Mouse (Mus musculus) hindbrain, embryonic 10.5 days (tissue): Measurements from ENCODE around the gene Tjp1. TPM values are rescaled to one million over a fixed set of nuclear protein-coding genes. Genes with fewer than 3 reads are reported as not detected.

Source experiments
- DNase-seq: peaks from one replicate; pipeline ENCODE4 v3.0.0-alpha.2; 2017; ENCODE audit warnings: low spot score
- H3K27ac ChIP-seq: fragments of 300-500 bp; sonication (generic); 2 replicates; pipeline ENCODE4 v1.5.1; 2016; ENCODE audit warnings: mild to moderate bottlenecking, moderate library complexity
- H3K27me3 ChIP-seq: fragments of 300-500 bp; sonication (generic); 2 replicates; pipeline ENCODE4 v1.6.1; 2016; ENCODE audit warnings: mild to moderate bottlenecking; ENCODE audit not compliant: poor library complexity, insufficient read depth, severe bottlenecking
- H3K36me3 ChIP-seq: fragments of 300-500 bp; sonication (generic); 2 replicates; pipeline ENCODE4 v1.6.1; 2016; ENCODE audit warnings: mild to moderate bottlenecking, moderate library complexity
- H3K4me1 ChIP-seq: fragments of 300-500 bp; sonication (generic); replicated peaks from 2 replicates; pipeline ENCODE4 v1.6.1; 2016; ENCODE audit warnings: mild to moderate bottlenecking
- H3K4me3 ChIP-seq: fragments of 300-500 bp; sonication (generic); 2 replicates; pipeline ENCODE4 v1.5.1; 2016; ENCODE audit warnings: mild to moderate bottlenecking, moderate library complexity
- H3K9me3 ChIP-seq: fragments of 300-500 bp; sonication (generic); 2 replicates; pipeline ENCODE4 v1.6.1; 2016; ENCODE audit warnings: mild to moderate bottlenecking, moderate library complexity
- WGBS: fragments of 180-500 bp; shearing (Covaris S2); methylation state at CpG from one replicate; pipeline ENCODE4 v1.1.7; 2016; 5-methylcytosine and 5-hydroxymethylcytosine counted together
- polyA plus RNA-seq: library from polyadenylated mRNA; unstranded; fragments of >200 nt; fragmentation: Nextera tagmentation; extraction: Ambion mirVana; gene quantifications from 2 replicates; pipeline ENCODE4 v1.2.1, GENCODE M21; 2016

Tjp1 gene
- polyA plus RNA-seq, 1 experiment from 2014 or later, result 19.0 TPM

DNA sequence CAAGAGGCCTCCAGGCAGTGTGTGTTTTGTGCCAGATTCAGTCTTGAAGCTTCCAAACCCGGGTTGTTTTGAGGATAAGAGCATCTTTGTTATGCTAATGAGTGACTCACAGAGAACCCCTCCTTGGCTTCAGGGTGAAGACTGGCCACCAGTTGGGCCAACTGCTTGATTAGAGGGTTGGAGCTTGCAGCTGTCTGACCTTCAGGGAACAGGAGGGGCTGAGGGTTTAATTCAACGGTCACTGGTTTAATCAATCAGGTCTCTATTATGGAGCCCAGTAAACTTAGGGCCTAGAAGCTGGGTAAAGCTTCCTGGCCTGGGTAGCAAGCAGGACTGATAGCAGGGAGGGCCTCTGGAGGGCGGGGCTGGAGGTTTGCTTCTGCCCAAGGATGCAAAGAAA lies 73.3 kb downstream of the Tjp1 start:
- peak; percentile 47 for DNase-seq
- 7% methylated on average over 3 of the region's 3 CpGs for WGBS
- Histone ChIP-seq H3K4me3 (no peak overlapping the region), H3K9me3 (no peaks in the 10 kb centered on the region), H3K27ac (peak overlapping the region; percentile 76), H3K27me3 (no peaks in the 10 kb centered on the region), H3K4me1 (peaks cover 20% of the 10 kb centered on the region), H3K36me3 (no peaks in the 10 kb centered on the region)

GRCm38 (mm10) chr7:65452246-65452645 lies 75.3 kb downstream of the Tjp1 start:
- WGBS, result 77% methylated on average over 3 of the region's 3 CpGs
- no peak overlapping the region for H3K27ac ChIP-seq
- H3K4me3 ChIP-seq, result no peak overlapping the region
- H3K4me1 ChIP-seq, result peaks cover 20% of the 10 kb centered on the region
- no peak for DNase-seq
- H3K36me3 ChIP-seq, result no peaks in the 10 kb centered on the region
- peaks cover 4% of the 10 kb centered on the region; the same call in 1 of the 2 replicates for H3K9me3 ChIP-seq
- H3K27me3 ChIP-seq, result no peaks in the 10 kb centered on the region

DNA sequence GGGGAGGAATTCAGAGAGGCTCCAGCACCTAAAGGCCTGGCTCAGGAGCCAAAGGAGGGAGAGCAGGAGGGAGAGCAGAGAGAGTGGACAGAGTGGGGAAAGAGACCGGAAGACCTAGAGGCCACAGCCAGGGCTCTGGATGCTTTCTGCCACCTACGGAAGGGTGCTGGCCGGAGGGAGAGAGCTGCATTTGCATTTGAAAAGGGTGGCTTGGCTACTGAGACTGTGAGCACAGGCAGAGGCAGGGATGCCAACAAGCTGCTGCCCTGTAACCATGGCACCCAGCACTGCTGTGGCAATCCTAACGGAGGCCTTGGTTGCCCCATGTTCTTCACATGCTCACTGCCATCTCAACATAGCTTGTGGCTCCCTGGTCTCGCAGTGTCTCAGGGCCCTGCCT lies 77.4 kb downstream of the Tjp1 start:
- H3K4me3 ChIP-seq, result no peak overlapping the region
- H3K9me3 ChIP-seq, result peaks cover 4% of the 10 kb centered on the region; the same call in 1 of the 2 replicates
- peaks cover 20% of the 10 kb centered on the region for H3K4me1 ChIP-seq
- no peaks in the 10 kb centered on the region for H3K36me3 ChIP-seq
- DNase-seq, result peak; percentile 62
- no peaks in the 10 kb centered on the region for H3K27me3 ChIP-seq
- 19% methylated on average over 5 of the region's 5 CpGs for WGBS
- peak overlapping the region; percentile 84 for H3K27ac ChIP-seq

- H3K4me1 ChIP-seq, result peaks cover 17% of the 10 kb centered on the region; the same call in 1 of the 2 replicates
- no peak for DNase-seq
- H3K9me3 ChIP-seq, result no peaks in the 10 kb centered on the region
- no peak overlapping the region for H3K27ac ChIP-seq
- no peaks in the 10 kb centered on the region for H3K27me3 ChIP-seq
- H3K36me3 ChIP-seq, result no peaks in the 10 kb centered on the region
- 91% methylated on average over 4 of the region's 4 CpGs for WGBS
- H3K4me3 ChIP-seq, result no peak overlapping the region
Measured at GRCm38 (mm10) chr7:65441505-65441904, 86.1 kb downstream of the Tjp1 start.

GRCm38 (mm10) chr7:65439518-65439917 lies 88.1 kb downstream of the Tjp1 start:
- 76% methylated on average over 8 of the region's 8 CpGs for WGBS
- H3K27ac ChIP-seq, result no peak overlapping the region

DNA sequence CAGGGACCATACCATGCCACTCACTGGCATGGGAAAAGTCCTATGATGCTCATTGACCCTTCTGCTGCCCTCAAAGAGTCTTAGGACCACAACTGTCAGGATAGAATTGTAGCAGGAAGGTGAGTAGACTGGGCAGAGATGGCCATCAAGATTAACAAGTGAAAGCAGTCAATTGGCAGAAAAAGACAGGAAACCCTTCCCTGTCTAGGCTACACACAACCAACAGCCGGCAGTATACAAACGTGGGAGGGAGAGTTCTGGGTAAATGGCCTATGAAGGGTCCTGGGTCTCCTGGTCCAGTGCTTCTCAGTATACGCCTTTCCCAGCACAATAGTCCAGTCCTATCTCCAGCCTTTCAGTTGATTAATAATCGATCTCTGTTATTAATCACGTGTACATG lies 89.4 kb downstream of the Tjp1 start:
- H3K4me1 ChIP-seq, result peaks cover 17% of the 10 kb centered on the region; the same call in 1 of the 2 replicates
- DNase-seq, result no peak
- WGBS, result 76% methylated on average over 5 of the region's 5 CpGs

More at GRCm38 (mm10) chr7:65439518-65439917, 88.1 kb downstream of the Tjp1 start:
- Histone ChIP-seq H3K36me3 (no peaks in the 10 kb centered on the region), H3K27me3 (no peaks in the 10 kb centered on the region), H3K4me1 (peaks cover 17% of the 10 kb centered on the region; the same call in 1 of the 2 replicates), H3K9me3 (no peaks in the 10 kb centered on the region), H3K4me3 (no peak overlapping the region)
- no peak for DNase-seq

GRCm38 (mm10) chr7:65436921-65437320 lies 90.7 kb downstream of the Tjp1 start:
- no peak for DNase-seq
- 88% methylated on average over 3 of the region's 3 CpGs for WGBS
- Histone ChIP-seq H3K4me1 (peaks cover 17% of the 10 kb centered on the region; the same call in 1 of the 2 replicates), H3K36me3 (no peaks in the 10 kb centered on the region), H3K27ac (no peak overlapping the region), H3K27me3 (no peaks in the 10 kb centered on the region), H3K9me3 (no peaks in the 10 kb centered on the region), H3K4me3 (no peak overlapping the region)

More for the DNA sequence above, 89.4 kb downstream of the Tjp1 start:
- Histone ChIP-seq H3K9me3 (no peaks in the 10 kb centered on the region), H3K27ac (no peak overlapping the region), H3K36me3 (no peaks in the 10 kb centered on the region), H3K27me3 (no peaks in the 10 kb centered on the region), H3K4me3 (no peak overlapping the region)

- Histone ChIP-seq H3K4me3 (no peak overlapping the region), H3K9me3 (no peaks in the 10 kb centered on the region), H3K36me3 (no peaks in the 10 kb centered on the region), H3K27me3 (no peaks in the 10 kb centered on the region), H3K4me1 (peaks cover 18% of the 10 kb centered on the region), H3K27ac (no peak overlapping the region)
- no peak for DNase-seq
- WGBS, result 48% methylated on average over 9 of the region's 9 CpGs
Measured at GRCm38 (mm10) chr7:65431018-65431695, 96.4 kb downstream of the Tjp1 start.

GRCm38 (mm10) chr7:65430401-65430800 lies 97.2 kb downstream of the Tjp1 start:
- no peak overlapping the region for H3K27ac ChIP-seq
- H3K4me1 ChIP-seq, result peaks cover 18% of the 10 kb centered on the region
- H3K9me3 ChIP-seq, result no peaks in the 10 kb centered on the region
- no peak for DNase-seq
- no peak overlapping the region for H3K4me3 ChIP-seq
- H3K27me3 ChIP-seq, result no peaks in the 10 kb centered on the region
- WGBS, result 19% methylated on average over 8 of the region's 8 CpGs
- H3K36me3 ChIP-seq, result no peaks in the 10 kb centered on the region

DNA sequence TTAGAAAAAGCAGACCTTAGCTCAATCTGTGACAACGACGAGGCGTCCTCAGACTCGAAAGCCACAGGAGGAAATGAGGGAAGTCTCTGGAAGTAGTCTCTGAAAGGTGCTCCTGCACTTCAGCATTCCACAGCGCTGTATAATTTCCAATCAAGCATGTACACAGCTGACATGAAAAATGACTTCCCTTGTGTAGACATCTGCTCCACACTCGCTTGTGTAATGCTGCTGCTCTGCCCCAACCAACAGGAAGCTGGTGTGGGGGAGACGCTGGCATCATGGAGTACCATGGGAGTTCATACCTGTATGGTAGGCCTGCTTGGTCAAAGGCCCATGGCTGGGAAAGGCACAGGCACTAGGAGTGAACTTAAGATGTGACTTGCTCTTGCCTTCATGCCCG lies 103.1 kb downstream of the Tjp1 start:
- no peak for DNase-seq
- H3K36me3 ChIP-seq, result no peaks in the 10 kb centered on the region
- WGBS, result 89% methylated on average over 8 of the region's 8 CpGs

DNA sequence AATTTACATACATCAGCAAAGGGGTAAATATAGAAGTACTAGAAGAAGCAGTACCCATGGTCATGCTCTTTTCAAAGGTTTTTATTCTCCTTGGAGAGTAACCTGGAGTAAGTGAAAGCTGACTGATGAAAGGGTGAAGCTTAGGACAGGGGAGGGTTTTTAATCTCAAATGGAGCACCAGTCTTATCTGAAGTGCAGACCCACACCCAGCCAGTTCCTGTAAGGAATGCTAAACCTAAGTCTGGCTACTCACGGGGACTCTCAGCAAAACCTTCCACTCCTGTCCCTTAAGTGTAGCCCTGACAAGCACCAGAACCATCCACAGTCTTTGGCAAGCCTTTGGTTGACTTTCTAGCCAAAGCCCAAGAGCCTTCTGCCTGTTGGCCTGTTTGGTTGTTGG lies 105.1 kb downstream of the Tjp1 start:
- H3K4me1 ChIP-seq, result peaks cover 34% of the 10 kb centered on the region
- 88% methylated on average over 1 of the region's 1 CpGs for WGBS
- no peaks in the 10 kb centered on the region for H3K36me3 ChIP-seq
- peak overlapping the region; percentile 54; the same call in 1 of the 2 replicates for H3K27ac ChIP-seq
- H3K4me3 ChIP-seq, result no peak overlapping the region
- H3K9me3 ChIP-seq, result no peaks in the 10 kb centered on the region
- no peak for DNase-seq
- no peaks in the 10 kb centered on the region for H3K27me3 ChIP-seq

More for the DNA sequence above, 103.1 kb downstream of the Tjp1 start:
- Histone ChIP-seq H3K27ac (no peak overlapping the region), H3K9me3 (no peaks in the 10 kb centered on the region), H3K4me1 (peaks cover 24% of the 10 kb centered on the region), H3K27me3 (no peaks in the 10 kb centered on the region), H3K4me3 (no peak overlapping the region)

DNA sequence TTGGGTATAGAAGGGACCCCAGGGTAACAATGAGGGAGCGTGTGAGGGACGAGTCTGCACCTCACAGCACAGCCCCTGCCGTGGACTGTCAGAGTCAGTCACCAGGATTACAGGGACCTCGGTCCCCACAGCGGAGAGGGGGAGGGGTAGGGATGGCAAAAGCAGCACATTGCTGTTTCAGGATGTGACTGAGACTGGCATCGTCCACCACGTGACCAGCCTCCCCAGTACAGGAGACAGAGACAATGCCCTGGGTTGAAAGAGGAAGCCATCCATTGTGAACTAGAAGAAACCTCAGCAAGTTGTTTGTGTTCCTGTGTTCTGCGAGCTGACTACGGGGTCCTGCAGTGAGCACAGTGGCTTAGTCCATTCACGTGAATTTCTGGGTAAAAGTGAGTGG lies 106.1 kb downstream of the Tjp1 start:
- H3K27me3 ChIP-seq, result no peaks in the 10 kb centered on the region
- peak; percentile 74 for DNase-seq
- peak overlapping the region; percentile 87 for H3K27ac ChIP-seq
- peaks cover 41% of the 10 kb centered on the region for H3K4me1 ChIP-seq
- H3K4me3 ChIP-seq, result peak overlapping the region; percentile 31
- WGBS, result 7% methylated on average over 10 of the region's 10 CpGs
- H3K9me3 ChIP-seq, result no peaks in the 10 kb centered on the region
- H3K36me3 ChIP-seq, result no peaks in the 10 kb centered on the region

GRCm38 (mm10) chr7:65419926-65420325 lies 107.7 kb downstream of the Tjp1 start:
- H3K4me3 ChIP-seq, result no peak overlapping the region
- no peaks in the 10 kb centered on the region for H3K27me3 ChIP-seq
- DNase-seq, result no peak
- WGBS, result 89% methylated on average over 1 of the region's 1 CpGs
- peak overlapping the region; percentile 87 for H3K27ac ChIP-seq
- no peaks in the 10 kb centered on the region for H3K36me3 ChIP-seq
- H3K4me1 ChIP-seq, result peaks cover 43% of the 10 kb centered on the region
- H3K9me3 ChIP-seq, result no peaks in the 10 kb centered on the region
